Mouse (Mus musculus): ENCODE data around the gene Zbtb42. TPM values are rescaled to one million over a fixed set of nuclear protein-coding genes. Genes with fewer than 3 reads are reported as not detected.

The Zbtb42 gene
- polyA plus RNA-seq, 1 experiment from 2014 or later: 2.5 TPM

DNA sequence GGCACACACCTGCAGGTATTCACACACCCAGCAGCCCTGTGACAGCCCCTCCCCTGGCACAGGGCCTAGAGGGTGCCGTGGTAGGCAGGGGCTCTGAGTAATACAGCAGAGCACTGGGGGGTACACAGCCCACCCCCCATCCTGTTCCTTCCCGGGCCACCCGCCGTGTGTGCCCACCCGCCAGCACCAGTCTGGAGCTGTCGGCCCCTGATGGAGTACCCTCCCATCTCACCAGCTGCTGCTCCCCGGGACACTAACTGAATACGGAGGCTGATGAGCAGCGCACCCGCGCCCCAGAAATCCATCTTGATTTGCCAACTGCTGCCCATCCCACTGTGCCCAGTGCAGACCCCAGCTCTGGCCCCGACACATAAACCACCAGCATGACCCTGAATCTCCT, 14.9 kb upstream of the Zbtb42 start:
- Histone ChIP-seq H3K9me3 (no peaks in the 10 kb centered on the region), H3K4me3 (no peak overlapping the region), H3K4me2 (peak overlapping the region; percentile 6; the same call in 1 of the 2 replicates), H3K4me1 (peaks cover 81% of the 10 kb centered on the region), H3K36me3 (replicated peaks) (peaks cover 8% of the 10 kb centered on the region), H3K27me3 (replicated peaks) (no peaks in the 10 kb centered on the region), H3K27ac (peak overlapping the region; percentile 74), H3K9ac (no peak overlapping the region)
- ATAC-seq (replicated peaks): peak; percentile 13
- WGBS: 31% methylated on average over 12 of the region's 12 CpGs

DNA sequence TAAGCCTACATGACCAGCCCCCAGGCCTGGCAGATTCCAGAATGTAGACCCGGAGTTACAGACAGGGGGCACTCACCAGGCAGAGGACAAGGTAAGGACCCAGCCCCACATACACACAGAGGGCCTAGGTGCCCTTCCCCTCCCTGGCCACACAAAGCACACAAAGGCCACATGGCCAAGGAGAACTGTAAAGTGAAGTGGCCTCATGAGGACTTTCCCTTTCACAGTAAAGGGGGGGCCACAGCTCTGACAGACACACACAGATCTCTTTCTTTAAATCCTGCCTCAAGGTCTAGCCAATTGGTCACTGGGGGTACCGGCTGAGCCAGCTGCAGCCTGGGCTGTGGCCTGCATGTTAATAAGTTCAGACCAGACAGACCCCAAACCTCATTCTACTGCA, 14.5 kb upstream of the Zbtb42 start:
- peak; percentile 45 for ATAC-seq (replicated peaks)
- Histone ChIP-seq H3K27me3 (replicated peaks) (no peaks in the 10 kb centered on the region), H3K4me2 (peak overlapping the region; percentile 6; the same call in 1 of the 2 replicates), H3K4me3 (no peak overlapping the region), H3K36me3 (replicated peaks) (peaks cover 4% of the 10 kb centered on the region), H3K27ac (peak overlapping the region; percentile 74), H3K9me3 (no peaks in the 10 kb centered on the region), H3K4me1 (peaks cover 85% of the 10 kb centered on the region), H3K9ac (no peak overlapping the region)
- WGBS: 19% methylated on average over 2 of the region's 2 CpGs

DNA sequence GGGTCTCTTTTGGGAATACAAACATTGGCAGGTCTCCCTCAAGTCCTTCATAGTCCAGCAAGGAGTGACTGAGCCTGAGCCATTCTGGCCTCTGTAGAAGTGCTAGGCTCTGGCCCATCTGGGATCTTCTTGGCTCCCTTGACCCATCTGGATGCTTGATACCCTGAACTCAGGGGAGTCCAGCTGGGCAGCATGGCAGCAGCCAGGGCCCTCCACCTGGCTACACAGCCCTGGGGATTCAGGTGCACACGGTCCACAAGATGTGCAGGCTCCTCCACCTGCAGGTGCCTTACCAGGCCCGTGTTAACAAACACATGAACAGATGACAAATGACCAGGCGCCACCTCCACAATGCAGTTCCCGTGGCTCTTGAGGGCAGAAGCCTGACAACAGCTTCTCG, 14.0 kb upstream of the Zbtb42 start:
- no peaks in the 10 kb centered on the region for H3K27me3 ChIP-seq (replicated peaks)

DNA sequence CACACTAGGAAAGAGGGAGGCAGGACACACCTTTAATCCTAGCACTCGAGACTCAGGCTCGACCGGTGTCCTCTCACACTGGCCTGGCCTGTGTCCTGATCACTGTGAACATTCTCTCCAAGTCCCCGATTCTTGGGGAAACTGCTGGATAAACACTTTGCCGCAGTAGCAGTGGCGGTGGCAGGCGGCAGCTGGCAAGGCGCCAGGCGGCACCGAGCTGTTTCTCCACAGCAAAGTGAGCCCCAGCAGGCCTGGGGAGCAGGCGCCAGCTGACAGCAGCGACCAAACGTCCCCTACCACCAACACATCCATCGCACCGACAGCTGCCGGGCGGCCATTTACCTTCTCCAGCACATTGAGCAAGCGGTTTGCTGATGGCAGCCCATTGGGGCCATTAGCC, 13.2 kb upstream of the Zbtb42 start:
- no peak for ATAC-seq (replicated peaks)
- H3K4me1 ChIP-seq: peaks cover 84% of the 10 kb centered on the region
- no peaks in the 10 kb centered on the region for H3K27me3 ChIP-seq (replicated peaks)
- 40% methylated on average over 18 of the region's 18 CpGs for WGBS
- peak overlapping the region; percentile 6 for H3K4me2 ChIP-seq
- H3K36me3 ChIP-seq (replicated peaks): peaks cover 6% of the 10 kb centered on the region; the same call in 1 of the 2 replicates
- H3K9me3 ChIP-seq: no peaks in the 10 kb centered on the region
- H3K27ac ChIP-seq: peak overlapping the region; percentile 76
- no peak overlapping the region for H3K9ac ChIP-seq
- H3K4me3 ChIP-seq: no peak overlapping the region

More for the DNA sequence above, 14.0 kb upstream of the Zbtb42 start:
- H3K4me1 ChIP-seq: peaks cover 86% of the 10 kb centered on the region
- peaks cover 5% of the 10 kb centered on the region; the same call in 1 of the 2 replicates for H3K36me3 ChIP-seq (replicated peaks)
- H3K4me2 ChIP-seq: no peak overlapping the region
- ATAC-seq (replicated peaks): no peak
- whole genome bisulfite sequencing: 64% methylated on average over 5 of the region's 5 CpGs
- H3K9ac ChIP-seq: no peak overlapping the region
- H3K9me3 ChIP-seq: no peaks in the 10 kb centered on the region
- H3K4me3 ChIP-seq: no peak overlapping the region
- H3K27ac ChIP-seq: peak overlapping the region; percentile 76

DNA sequence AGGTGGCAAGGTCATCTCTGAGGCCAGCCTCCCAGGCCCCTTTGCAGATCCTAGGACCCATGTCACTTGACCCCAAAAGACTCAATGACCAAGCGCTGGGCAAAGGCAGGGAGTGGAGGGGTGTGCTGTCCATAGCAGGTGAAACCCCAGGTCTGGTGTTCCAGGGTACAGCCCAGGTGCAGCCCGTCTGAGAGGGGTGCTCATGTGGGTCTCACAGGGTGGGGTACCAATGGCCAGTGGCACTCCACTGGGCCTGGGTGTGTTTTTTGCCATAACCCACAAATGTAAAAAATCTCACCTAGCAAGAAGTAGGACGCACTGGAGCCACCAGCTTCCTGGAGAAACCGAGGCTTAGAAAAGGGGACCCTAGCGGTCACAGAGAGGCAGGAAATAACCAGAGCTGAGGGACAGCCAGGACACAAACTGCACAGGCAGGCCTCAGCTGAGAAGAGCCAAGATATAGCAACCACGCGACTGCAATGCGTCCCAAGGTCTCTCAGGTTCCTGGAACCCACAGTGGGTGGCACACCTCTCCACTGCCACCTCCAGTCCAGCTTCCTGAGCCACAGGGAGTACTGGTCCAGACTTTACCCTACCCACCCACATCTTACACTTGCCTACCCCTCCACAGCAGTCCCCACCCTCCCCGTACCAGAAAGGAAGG, 12.6 kb upstream of the Zbtb42 start:
- peak overlapping the region; percentile 76 for H3K27ac ChIP-seq
- H3K9ac ChIP-seq: no peak overlapping the region; the same call in 1 of the 2 replicates
- H3K27me3 ChIP-seq (replicated peaks): no peaks in the 10 kb centered on the region
- H3K9me3 ChIP-seq: no peaks in the 10 kb centered on the region
- WGBS: 85% methylated on average over 9 of the region's 9 CpGs
- no peak overlapping the region for H3K4me3 ChIP-seq
- H3K36me3 ChIP-seq (replicated peaks): peaks cover 10% of the 10 kb centered on the region; the same call in 1 of the 2 replicates
- ATAC-seq (replicated peaks): no peak
- peaks cover 83% of the 10 kb centered on the region for H3K4me1 ChIP-seq
- H3K4me2 ChIP-seq: peak overlapping the region; percentile 6; the same call in 1 of the 2 replicates

DNA sequence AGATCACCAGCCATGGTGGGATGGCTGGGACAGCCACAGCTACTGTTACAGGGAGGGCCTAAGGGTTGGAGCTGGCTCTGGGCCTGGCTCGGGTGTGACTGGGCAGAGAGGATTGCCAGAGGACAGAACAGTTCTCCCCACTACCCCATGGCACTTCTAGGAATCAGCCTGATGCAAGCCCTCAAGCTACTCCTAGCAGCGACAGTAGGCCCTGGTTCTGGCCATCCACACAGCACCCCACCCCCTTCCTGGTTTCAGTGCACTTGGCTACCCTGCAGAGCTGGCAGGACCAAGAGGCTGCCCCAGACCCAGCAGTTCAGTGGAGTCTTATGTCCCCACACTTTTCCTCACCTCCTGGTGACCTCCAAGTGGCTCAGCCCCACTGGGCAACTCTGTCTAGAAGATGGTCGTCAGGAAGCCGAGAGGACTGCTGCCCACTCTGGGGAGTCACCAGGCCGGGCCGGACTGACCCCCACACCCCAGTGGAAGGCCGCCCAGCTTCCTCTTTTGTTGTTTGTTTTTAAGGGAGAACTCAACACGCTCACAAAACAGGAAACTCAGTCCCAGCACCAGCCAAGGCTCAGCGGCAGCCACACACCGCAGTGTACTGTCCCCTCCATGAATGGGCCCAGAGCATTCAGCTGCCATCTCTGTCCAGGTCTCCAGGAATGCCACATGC, 10.9 kb upstream of the Zbtb42 start:
- no peak for ATAC-seq (replicated peaks)
- Histone ChIP-seq H3K4me2 (no peak overlapping the region), H3K36me3 (replicated peaks) (peaks cover 11% of the 10 kb centered on the region; the same call in 1 of the 2 replicates), H3K9ac (no peak overlapping the region), H3K9me3 (no peaks in the 10 kb centered on the region), H3K27ac (0 out of 2 replicates have a peak overlapping the region, but pooled peaks have one; percentile 14), H3K27me3 (replicated peaks) (no peaks in the 10 kb centered on the region), H3K4me3 (no peak overlapping the region), H3K4me1 (peaks cover 83% of the 10 kb centered on the region)
- WGBS: 82% methylated on average over 10 of the region's 10 CpGs

DNA sequence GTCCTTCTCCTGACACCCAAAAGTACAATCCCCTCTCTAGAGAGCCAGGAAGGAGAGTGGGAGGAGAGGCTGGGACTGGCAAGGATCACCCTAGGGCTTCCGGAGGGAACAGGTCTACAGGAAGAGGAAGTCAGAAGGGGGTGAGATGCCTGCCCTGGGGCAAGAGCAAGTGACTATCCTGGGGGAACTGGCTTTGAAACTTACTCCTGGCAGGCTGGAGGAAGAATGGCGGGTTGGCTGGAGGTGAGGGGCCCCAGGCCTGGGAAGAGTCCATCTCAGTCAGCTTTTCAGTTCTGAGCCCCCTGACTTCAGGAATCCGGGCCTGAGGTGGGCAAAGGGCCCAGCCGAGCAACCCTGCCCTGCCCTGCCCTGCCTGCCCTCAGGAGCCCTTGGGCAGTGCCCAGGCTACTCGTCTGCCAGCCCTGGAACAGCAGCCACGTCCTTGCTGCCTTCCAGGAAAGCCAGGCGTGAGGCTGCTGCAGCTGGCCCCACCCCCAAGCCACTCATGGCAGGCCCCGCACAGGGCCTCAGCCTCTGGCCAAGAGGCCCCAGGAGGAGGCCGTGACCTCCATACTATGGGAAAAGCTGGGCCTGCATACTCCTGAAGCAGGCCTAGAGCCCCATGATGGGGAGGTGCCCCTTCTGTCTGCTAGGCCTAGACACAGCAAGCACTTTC, 7.8 kb upstream of the Zbtb42 start:
- ATAC-seq (replicated peaks): no peak
- Histone ChIP-seq H3K9ac (0 out of 2 replicates have a peak overlapping the region, but pooled peaks have one; percentile 18), H3K36me3 (replicated peaks) (peaks cover 11% of the 10 kb centered on the region; the same call in 1 of the 2 replicates), H3K4me1 (peaks cover 71% of the 10 kb centered on the region), H3K27ac (no peak overlapping the region), H3K9me3 (no peaks in the 10 kb centered on the region), H3K4me3 (no peak overlapping the region), H3K4me2 (no peak overlapping the region), H3K27me3 (replicated peaks) (no peaks in the 10 kb centered on the region)
- 40% methylated on average over 9 of the region's 9 CpGs for WGBS

DNA sequence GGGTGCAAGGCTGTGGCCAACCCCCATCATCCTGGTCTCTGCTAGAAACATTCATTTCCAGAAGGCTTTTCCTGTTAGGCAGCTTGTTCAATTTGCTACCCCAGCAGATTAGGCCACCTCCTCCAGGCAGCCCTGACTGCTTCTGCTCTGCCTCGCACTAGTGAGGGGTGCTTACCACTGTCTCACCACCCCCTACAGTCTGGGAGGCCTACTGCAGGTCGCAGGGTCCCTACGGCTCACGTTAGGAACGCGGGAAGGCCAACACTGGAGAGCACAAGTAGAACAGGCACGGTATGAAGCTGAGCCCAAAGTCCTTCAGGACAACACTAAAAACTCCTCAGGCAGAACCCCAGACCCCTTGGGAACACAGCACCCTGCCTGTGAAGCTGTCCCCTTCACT, 6.7 kb upstream of the Zbtb42 start:
- Histone ChIP-seq H3K9ac (no peak overlapping the region), H3K4me3 (no peak overlapping the region), H3K4me2 (peak overlapping the region; percentile 92), H3K36me3 (replicated peaks) (peaks cover 11% of the 10 kb centered on the region; the same call in 1 of the 2 replicates), H3K27me3 (replicated peaks) (no peaks in the 10 kb centered on the region), H3K9me3 (no peaks in the 10 kb centered on the region), H3K27ac (no peak overlapping the region), H3K4me1 (peaks cover 61% of the 10 kb centered on the region)
- no peak for ATAC-seq (replicated peaks)
- 72% methylated on average over 7 of the region's 7 CpGs for WGBS

DNA sequence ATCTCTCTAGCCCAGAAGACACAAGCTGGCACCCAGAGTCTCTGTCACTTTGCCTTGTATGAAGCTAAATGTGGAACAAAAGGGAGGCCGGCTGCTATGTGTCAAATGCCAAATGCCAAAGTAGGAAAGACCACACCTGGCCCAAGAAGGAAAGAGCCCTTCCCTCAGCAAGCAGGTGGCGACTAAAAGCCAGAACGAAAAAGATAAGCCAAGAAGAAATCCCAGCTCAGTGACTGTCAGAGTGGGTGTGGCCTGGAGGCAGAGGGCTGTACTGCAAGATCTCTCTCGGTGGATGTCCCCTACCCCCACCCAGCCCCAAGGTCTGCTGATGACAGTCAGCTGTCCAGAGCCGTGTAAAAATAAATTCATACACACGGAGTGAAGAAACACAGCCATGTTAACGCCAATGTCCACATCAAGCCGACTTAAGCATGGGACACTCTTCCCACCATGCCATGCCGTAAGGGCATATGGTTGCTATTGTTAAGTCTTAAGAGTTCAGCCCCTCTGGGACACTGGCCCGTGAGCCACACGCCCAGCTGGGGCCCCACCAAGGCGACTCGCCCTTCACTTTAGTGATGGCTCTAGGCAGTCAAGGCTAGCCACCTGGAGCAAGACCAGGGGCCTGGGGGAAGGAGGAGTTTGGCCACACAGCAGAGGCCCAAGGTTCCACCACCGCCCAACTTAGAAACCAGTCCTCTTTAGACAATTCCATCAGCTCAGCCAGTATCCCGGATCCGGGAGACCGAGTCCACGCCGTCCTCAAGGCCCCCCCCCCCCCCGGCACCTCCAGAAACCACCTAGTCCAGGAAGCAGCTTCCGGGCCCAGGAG, 5.7 kb upstream of the Zbtb42 start:
- peaks cover 3% of the 10 kb centered on the region for H3K27me3 ChIP-seq (replicated peaks)
- ATAC-seq (replicated peaks): peak; percentile 41
- H3K36me3 ChIP-seq (replicated peaks): peaks cover 11% of the 10 kb centered on the region; the same call in 1 of the 2 replicates
- H3K4me1 ChIP-seq: peaks cover 55% of the 10 kb centered on the region
- WGBS: 5% methylated on average over 21 of the region's 21 CpGs
- H3K4me3 ChIP-seq: peak overlapping the region; percentile 96
- H3K9ac ChIP-seq: peak overlapping the region; percentile 98
- no peaks in the 10 kb centered on the region for H3K9me3 ChIP-seq
- peak overlapping the region; percentile 94 for H3K27ac ChIP-seq
- H3K4me2 ChIP-seq: peak overlapping the region; percentile 92

DNA sequence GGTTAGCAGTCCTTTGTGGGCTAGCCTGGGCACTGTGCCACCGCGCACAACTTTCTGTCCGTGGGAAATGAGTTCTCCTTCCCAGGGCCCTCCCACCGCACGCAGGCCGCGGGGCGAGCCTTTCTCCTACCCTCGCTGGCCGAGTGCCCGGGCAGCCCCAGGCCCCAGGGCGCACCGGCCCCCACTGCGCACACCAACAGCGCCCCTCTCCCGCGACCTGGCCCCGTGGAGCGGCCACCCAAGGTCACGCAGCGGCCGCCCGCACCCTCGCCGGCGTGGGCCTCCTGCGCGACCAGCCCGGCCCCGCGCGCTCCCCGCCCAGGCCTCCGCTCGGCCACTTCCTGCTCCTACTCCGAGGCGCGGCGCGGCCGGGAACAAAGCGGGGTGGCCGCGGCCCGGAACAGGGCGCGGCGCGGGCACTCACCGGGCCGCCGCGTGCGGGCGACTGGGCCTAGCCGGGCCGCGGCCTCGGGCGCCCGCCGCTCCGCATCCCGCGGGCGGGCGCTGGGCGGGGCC, 5.0 kb upstream of the Zbtb42 start:
- WGBS: under 1% methylated on average over 65 of the region's 68 CpGs
- peak; percentile 19 for ATAC-seq (replicated peaks)
- H3K4me3 ChIP-seq: peak overlapping the region; percentile 96
- peak overlapping the region; percentile 98 for H3K9ac ChIP-seq
- H3K4me2 ChIP-seq: peak overlapping the region; percentile 92
- peaks cover 11% of the 10 kb centered on the region; the same call in 1 of the 2 replicates for H3K36me3 ChIP-seq (replicated peaks)
- peaks cover 56% of the 10 kb centered on the region for H3K4me1 ChIP-seq
- H3K27ac ChIP-seq: peak overlapping the region; percentile 94
- H3K27me3 ChIP-seq (replicated peaks): peaks cover 10% of the 10 kb centered on the region
- no peaks in the 10 kb centered on the region for H3K9me3 ChIP-seq

Measured in midbrain, embryonic 15.5 days (tissue).